Mouse (Mus musculus): ENCODE measurements around the gene Ahcy.
"Not testable (repeated sequence)": the region's sequence is repeated elsewhere in the genome, so short reads cannot be mapped to it uniquely, and the experiment has no call there.

Gene Ahcy

DNA sequence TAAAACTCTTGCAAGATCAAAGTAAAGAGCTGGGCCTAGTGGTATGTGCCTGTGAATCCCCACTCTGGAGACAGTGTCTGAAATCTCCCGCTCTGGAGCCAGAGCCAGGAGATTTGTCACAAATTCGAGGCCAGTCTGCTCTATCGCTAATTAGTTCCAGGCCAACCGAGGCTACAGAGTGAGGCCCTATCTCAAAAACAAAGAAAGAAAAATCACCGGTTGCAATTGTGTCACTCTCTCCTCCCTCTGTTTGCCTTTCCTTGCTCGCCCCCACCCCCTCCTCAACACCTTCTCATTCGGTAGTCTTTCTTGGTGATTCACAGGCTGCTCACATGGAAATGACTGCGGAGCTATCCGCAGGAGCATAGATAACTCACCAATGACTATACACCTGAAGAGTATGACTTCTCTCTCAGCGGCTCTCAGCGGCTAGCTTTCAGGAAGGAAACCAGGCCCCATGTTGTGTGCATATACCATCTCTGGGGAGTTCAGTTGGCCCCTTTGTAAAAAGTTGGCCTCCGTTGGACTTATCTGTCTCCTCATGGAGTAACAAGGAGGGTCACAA, 551 bp upstream of the Ahcy start:
- peak; percentile 20 for ATAC-seq (ENCODE audit: low TSS enrichment)

DNA sequence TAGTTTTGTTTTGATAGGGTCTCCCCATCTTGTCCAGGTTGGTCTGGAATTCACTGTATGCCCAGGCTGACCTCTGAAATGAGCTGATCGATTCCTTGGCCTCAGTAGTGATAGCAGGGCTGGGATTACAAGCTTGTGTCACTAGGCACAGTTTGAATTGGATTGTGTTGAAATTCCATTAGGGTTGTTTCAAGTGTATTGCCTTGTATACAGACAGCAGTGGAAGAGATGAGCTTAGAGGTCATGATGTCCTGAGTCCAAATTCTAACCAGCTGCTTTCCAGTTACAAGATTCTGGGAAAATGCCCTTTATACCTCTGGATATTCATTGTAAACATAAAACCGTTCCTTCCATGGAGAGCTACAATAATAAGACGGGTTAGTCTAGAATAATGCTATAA, 950 bp downstream of the Ahcy start:
- no peak for ATAC-seq (ENCODE audit: low TSS enrichment)

- ATAC-seq (ENCODE audit: low TSS enrichment), result no peak
These were observed 1.7 kb downstream of the Ahcy start for GRCm38 (mm10) chr2:155072353-155073145.

GRCm38 (mm10) chr2:155071027-155071426, 3.3 kb downstream of the Ahcy start:
- no peak for ATAC-seq (ENCODE audit: low TSS enrichment)

DNA sequence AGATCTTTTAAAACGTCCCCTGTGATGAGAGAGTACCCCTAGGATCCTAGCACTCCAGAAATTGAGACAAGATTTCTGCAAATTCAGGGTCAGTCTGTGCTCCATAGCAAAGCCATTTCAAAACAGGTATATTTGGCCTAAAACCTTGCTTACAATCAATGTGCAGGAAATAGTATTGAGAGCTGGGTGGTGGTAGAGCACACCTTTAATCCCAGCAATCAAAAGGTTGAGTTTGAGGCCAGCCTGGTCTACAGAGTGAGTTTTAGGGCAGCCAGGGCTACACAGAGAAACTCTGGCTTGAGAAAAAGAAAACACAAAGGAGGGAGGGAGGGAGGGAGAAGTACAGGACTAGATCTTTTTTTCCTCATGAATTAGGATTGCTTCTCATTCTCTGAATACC, 16.9 kb downstream of the Ahcy start:
- no peak for ATAC-seq (ENCODE audit: low TSS enrichment)

GRCm38 (mm10) chr2:155056076-155056578, 18.2 kb downstream of the Ahcy start:
- ATAC-seq (ENCODE audit: low TSS enrichment), result no peak

DNA sequence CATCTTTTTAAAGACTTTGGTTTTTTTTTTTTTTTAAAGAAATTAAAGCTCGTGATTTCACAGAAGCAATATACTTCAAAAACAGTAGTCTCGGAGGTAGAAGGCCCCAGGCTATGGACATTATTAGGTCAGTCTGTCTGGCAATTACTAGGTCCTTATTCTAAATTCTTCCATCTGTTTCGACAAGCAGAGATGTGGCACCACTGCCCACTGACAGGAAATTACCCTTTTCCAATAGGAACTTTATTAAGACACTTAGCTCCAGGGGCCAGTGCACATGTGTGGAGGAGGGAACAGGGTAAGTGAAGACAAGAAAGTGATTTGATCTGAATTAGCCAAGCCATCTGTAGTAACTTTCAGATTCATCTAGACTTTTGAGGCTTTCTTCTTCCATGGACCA, 19.6 kb downstream of the Ahcy start:
- no peak for ATAC-seq (ENCODE audit: low TSS enrichment)

GRCm38 (mm10) chr2:155053512-155053911, 20.8 kb downstream of the Ahcy start:
- ATAC-seq (ENCODE audit: low TSS enrichment), result not testable (repeated sequence)

GRCm38 (mm10) chr2:155052681-155053080, 21.6 kb downstream of the Ahcy start:
- no peak for ATAC-seq (ENCODE audit: low TSS enrichment)

DNA sequence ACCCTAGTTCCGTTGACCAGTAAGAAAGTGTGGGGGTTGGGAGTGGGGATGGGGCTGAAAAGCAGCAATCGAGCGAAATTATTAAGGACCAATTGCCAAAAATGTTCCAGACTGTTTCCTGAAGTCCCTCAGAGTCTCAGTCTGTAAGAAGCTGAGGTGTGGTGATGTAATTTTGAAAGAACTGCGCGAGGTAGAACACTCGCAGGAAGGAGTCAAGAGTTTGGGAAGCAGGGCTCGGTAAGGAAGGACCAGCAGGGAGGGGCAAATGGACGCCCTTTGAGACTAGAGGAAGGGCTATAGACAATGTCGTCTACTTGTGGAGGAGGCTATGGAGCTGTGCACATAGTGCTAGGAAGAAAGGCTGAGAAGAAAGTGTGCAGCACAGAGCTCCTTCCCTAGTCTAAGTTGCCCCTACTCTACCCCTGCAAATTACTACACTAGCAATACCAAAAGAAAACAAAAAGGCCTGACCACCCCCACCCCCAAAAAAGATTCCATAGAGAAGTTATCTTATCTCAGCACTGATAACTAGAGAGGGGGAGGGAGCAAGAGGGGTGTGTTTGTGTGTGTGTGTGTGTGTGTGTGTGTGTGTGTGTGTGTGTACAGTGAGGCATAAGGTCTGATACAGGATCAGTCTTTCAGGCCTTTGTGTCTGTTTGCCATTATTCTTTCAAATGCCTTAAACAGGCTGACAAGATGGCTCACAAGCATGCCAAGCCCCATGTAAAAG, 22.5 kb downstream of the Ahcy start:
- no peak for ATAC-seq (ENCODE audit: low TSS enrichment)

- peak; percentile 94 for ATAC-seq (ENCODE audit: low TSS enrichment)
These were observed 23.6 kb downstream of the Ahcy start for GRCm38 (mm10) chr2:155050504-155051236.

GRCm38 (mm10) chr2:155050108-155050503, 24.2 kb downstream of the Ahcy start:
- no peak; the same call in 1 of the 2 replicates for ATAC-seq (ENCODE audit: low TSS enrichment)

GRCm38 (mm10) chr2:155047452-155048178, 26.7 kb downstream of the Ahcy start:
- no peak for ATAC-seq (ENCODE audit: low TSS enrichment)

DNA sequence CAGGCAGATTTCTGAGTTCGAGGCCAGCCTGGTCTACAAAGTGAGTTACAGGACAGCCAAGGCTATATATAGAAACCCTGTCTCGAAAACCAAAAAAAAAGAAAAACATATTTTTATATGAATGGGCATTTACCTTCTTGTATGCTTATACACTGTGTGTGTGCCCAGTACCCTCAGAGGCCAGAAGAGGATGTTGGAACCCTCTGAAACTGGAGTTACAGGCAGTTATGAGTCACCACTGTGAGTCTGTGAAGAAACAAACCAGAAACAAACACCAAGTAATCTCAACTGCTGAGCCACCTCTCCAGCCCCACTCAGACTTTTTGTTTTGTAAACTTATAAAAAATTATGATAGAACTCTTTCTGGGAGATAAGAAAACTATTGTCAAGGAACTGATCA, 27.5 kb downstream of the Ahcy start:
- ATAC-seq (ENCODE audit: low TSS enrichment), result no peak

DNA sequence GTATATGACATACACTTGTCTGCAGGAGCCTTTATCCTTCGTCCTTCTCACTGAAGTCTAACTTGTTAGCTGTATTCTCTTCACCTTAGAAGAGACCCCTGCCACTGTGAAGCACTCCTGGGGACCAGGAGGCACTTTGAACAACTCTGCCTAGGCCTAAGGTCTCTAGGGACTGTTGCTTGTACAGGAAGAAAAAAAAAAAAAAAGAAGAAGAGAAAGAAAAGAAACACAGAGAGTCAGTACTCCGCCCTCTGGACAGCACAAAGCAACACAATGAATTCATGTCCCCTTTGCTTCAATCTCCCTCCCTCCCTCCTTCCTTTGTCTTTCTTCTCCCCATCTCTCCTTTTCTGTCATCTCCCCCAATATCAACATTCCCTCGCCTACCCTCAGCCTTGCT, 29.2 kb downstream of the Ahcy start:
- no peak for ATAC-seq (ENCODE audit: low TSS enrichment)

- ATAC-seq (ENCODE audit: low TSS enrichment), result no peak
These were observed 29.8 kb downstream of the Ahcy start for GRCm38 (mm10) chr2:155044542-155044941.

DNA sequence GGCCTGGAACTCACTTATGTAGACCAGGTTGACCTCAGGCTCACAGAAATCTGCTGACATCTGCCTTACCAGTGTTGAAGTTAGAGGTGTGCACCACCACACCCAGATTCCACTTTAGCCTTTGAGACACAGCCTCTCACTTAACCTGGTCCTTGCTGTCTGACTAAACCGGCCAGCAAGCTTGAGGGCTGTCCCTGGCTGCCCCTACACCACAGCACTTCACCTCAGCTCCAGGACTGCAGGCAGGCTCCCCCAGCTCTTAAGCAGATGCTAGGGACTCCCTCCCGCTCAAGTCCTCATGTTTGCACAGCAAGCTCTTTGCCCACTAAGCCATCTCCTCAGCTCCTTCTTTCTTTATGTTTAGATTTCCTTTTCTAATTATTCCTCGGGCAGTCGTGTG, 34.3 kb downstream of the Ahcy start:
- ATAC-seq (ENCODE audit: low TSS enrichment), result no peak

DNA sequence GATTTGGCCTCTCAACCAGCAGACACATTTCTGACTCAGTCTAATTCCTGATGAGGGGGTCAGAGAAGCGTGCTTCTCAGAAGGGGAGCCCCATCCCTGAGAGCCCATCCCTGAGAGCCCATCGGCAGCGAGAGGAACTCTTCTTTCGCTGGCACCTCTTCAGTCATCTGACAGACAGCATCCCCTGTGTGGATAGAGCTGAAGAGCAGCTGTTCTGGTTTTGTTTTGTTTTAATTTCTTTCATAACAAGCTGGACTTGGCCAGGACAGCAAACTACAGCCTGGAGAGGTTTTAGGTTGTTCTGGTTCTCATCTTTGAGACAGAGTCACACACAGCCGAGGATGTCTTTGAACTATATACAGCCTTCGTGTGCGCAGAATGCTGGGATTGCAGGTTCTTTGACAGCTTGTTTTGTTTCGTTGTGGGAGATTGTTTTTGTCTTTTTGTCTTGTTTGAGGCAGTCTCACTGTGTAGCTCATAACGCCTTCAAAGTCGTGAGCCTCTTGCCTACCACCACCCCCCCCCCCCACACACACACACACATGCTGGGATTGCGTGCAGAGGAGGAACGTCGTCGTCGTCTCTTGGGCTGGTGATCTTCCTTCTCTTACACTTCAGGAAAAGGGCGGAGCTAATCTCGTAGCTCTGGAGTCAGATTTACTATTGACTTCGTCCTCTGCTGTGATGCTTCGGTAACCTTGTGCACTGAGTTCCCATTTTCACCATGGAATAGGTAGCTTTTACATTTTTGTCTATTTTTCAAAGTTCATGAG, 41.2 kb downstream of the Ahcy start:
- no peak for ATAC-seq (ENCODE audit: low TSS enrichment)

GRCm38 (mm10) chr2:155030831-155031230, 43.5 kb downstream of the Ahcy start:
- no peak for ATAC-seq (ENCODE audit: low TSS enrichment)

DNA sequence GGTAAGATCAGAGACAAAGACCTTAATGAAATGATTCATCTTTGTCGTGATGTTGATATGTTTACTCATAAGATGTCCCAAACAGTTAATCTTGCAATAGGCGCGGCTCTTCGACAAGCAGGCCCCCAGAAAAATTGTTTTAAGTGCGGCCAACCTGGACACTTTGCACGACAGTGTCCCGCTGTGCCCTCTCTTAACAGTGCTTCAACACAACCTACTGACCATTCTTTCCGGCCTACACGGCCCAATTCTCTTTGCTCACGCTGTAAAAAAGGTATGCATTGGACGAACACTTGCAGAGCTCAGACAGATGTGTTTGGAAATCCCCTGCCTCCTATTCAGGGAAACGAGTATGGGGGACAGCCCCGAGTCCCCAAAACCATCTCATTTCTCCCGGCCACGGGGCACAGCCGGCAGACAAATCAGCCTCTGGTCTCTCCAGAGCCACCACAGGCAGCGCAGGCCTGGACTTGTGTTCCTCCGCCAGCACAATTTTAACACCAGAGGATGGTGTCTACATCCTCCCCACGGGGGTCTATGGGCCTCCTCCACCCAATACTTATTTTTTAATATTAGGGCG, 54.0 kb downstream of the Ahcy start:
- ATAC-seq (ENCODE audit: low TSS enrichment), result not testable (repeated sequence)

Data from frontal cortex, adult (tissue).